Mouse (Mus musculus): ENCODE data around the gene Tnfsf14.

DNA sequence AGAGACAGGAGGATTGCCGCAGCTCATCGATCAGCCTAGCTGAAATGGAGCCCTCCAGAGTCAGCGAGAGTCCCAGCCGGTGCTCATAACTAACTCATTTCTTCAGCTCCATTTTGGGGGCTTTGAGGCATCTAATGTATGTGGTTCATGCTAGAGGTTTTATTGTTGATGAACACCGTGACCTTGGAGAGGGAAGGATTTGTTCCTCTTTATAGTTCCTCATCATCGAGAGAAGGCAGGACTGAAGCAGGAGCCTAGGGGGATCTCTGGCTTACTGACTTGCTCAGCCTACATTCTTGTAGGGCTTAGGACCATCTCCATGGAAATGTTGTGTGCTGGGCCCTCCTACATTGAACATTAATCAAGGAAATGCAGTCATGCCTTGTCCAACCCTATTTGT is 41.0 kb downstream of the Tnfsf14 start:
- TF ChIP-seq CTCF (conservative IDR thresholded peaks at IDR 0.05; ENCODE audit: low read length), result no peak
- TF ChIP-seq POU5F1 (IDR thresholded peaks at IDR 0.05; ENCODE audit: borderline replicate concordance, low read length), result no peak
- no peak for TF ChIP-seq NANOG (IDR thresholded peaks at IDR 0.05; ENCODE audit: borderline replicate concordance, low read length)
